Mouse (Mus musculus) layer of hippocampus, postnatal 10 days (tissue): Measurements from ENCODE around the gene B4galt2. TPM values are rescaled to one million over a fixed set of nuclear protein-coding genes. Genes with fewer than 3 reads are reported as not detected.
A peak's percentile ranks its signal among the peaks of the same experiment; 100 is the strongest.

Experiments
- DNase-seq, 2 experiments: peaks; one replicate each; pipeline ENCODE4 v3.0.0; 2021; ENCODE audit warnings: low spot score in 2 of 2
- total RNA-seq, 2 experiments: library from RNA; stranded (reverse); gene quantifications; 2 replicates each; pipeline ENCODE4 v1.2.3; 2021

B4galt2 gene
- total RNA-seq, 2 experiments from 2014 or later: 122 to 125 TPM

DNA sequence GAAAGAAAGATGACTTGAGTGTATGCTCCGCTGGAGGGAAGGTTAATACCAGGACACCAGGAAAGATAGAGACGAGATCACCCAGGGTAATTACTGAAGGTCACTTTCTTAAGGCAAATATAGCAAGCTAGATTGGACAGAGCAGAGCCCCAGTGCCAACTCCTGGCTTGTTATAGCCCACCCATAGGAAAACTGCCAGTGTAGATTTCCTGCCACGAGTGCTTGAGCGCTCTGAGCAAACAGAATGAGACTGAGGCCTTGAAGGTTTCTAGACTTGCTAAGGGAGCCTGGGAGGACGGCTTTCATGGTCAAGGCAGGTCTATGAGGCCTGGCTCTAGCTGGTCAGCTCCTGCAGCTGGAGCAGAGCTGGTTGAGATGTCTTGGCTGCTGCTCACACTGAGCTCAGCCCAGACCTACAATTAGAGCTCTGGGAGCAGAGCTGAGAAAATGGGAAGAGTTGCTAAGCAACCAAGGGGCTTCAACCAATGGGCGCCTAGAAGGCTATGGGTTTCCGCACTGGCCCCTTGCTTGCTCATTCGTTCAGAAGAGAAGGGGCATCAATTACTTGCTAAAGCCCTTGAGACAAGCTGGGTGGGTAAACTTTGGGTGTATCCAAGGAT is 25.7 kb upstream of the B4galt2 start:
- DNase-seq: no peak

DNA sequence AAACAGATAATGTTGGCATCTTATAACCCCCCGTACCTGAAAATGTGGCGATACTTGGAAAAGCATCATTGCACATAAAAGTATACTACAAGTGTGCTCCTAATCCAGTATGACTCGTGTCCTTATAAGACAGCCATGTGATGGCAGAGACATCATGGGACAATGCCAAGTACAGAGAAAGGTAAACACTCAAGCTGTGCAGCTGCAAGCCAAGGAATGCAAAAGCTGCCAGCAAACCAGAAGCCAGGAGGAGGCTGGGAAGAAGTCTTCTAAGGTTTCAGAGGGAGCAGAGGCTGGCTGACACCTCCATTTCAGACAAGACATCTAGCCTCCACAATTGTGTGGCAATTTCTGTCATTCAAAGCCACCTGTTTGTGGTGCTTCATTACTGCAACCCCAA is 22.9 kb upstream of the B4galt2 start:
- no peak for DNase-seq

DNA sequence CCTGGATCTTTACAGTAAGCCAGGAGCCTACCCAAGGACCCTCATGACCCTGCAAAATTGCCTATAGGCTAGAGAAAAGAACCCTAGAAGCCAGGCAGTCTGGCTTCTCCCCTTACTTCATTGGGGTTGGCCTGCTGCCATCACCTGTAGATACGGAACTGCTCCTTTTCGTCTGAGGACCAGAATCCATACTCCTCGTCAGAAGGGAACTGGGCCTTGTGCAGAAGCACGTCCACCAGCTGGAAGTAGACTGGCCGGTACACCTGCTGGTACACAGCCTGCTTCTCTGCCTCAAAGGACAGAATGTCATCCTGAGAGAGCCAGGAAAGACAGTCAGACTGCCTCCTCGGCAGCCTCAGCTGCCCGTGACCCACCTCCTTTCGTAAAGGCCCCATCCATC is 21.5 kb upstream of the B4galt2 start:
- no peak for DNase-seq

DNA sequence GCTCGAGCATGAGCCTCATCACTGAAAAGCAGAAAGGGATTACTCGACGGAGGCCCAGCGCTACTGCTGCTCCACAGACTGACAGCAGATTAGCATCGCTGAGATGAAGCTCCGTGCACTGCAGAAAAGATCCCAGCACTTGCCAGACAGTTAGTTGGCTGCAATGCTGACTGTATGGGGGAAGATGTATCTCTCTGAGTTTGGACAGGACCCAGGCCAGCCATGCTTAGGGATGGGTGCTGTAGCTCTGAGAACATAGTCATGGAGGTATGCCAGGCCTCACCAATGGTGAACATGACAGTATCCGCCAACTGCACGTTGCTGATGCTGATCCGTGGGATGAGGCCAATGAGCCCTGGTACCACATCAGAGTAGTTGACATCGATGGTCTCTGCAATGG is 20.8 kb upstream of the B4galt2 start:
- DNase-seq: no peak

DNA sequence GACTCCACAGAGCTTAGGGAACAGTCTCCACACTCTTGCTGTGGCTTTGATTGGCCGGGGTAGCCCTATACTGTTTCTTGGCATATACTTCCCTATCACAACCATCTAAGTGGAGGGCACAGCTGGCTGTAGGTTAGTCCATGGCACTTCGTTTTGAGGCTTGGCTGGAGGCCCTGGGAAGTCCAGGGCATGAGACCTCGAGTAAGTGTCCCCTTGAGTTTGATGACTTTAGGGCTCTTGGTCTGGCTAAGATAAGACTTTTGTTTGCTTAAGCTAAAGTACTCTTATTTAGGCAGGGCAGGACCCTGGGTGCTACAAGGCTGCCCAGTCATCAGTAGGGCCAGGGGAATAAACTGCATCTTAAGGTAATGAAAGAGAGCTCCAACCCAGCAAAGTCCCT is 14.8 kb upstream of the B4galt2 start:
- DNase-seq: no peak

DNA sequence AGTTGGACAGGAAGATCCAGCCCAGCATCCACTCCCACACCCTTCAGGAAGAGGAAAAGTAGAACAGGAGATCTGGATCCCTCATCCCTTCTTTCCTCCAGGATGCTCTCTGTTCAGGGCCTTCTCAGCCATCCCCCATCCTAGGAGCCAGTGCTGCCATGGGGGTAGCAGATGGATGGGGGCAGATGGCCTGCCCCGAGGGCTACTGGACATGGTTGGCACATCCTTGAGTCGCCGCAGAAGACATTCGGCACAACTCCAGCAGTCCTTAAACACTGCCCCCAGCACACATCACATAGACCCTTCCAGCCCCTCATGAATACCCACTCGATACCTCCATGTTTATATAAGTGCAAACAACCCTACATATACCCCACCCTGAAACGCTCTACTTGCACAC is 12.7 kb upstream of the B4galt2 start:
- no peak for DNase-seq

DNA sequence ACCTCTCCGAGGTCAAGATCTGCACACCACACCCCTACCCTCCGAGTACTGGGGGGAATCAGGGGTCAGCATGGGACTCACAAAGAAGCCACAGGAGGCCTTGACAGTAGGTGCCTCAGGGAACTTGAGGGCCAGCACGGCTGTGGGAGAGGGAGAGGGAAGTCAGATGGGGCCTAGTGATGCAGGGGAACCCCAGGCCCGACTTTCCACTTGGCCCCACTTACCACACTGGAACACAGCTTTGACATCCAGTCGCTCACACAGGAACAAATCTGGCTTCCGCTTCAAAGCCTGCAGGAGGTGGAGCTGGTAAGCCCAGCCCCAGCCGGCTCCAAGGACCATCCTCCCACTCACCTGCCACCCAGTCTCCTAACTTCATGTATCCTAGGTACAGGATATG is 12.1 kb upstream of the B4galt2 start:
- DNase-seq: no peak

DNA sequence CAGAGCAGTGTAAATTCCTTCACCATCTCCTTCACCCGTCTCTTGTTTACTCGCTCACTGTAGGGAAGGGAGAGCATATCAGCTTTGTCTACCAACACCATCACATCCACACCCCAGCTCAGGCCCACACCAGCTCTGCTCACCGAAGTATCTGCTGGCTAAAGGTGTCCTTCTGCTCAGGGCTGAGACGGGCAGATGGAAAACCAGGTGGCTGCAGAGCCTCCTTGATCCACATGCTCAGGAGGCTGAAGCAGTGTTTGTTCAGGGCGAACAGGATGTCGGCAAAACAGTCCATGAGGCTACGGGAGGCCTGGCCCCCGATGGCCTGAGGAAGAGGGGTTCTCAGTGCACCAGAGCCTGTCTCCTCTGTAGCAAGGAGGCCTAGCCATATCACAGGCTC is 11.3 kb upstream of the B4galt2 start:
- DNase-seq: no peak

DNA sequence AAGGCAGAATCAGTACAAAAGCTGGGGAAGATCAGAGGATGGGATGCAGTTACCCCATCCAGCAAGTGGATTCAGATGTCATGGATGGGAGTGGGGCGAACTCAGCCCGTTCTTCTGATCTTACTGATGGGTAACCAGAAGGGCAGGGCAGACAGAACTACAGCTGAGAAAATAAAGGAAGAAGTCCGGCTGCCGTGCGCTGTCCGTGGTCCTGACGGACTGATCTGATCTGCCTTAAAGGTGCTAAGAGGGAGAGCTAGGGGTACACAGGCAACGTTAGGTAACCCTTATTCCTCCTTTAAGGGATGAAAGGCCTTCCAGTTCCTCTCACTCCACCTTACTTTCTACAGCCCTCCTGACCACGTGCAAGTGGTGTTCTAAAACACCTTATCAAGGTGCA is 10.1 kb upstream of the B4galt2 start:
- DNase-seq: no peak

DNA sequence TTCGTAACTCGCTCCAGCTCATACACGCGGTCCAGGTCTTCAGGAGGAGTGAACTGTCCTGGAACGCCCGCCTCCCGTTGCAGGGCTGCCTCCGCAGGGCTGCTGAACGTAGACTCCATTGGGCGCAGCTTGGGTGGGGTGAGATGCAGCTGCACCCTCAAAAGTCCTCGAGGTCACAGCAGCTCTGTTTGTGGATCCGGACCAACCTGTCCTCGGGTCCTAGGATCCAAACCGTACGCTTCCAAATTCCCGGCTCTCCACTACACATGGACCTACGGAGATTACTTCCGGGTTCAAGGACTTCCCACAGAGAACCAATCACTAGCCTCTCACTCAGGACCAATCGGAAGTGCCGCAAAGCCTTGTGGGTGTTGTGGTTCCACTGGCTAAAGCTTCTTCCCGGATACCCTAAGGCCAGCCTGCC is 8.5 kb upstream of the B4galt2 start, which contains the start of gene Dph2:
TSS of gene Dph2 (minus strand) at position 295 of the 424 bp plus-strand sequence.
- DNase-seq: peak; percentile 66 to 75

DNA sequence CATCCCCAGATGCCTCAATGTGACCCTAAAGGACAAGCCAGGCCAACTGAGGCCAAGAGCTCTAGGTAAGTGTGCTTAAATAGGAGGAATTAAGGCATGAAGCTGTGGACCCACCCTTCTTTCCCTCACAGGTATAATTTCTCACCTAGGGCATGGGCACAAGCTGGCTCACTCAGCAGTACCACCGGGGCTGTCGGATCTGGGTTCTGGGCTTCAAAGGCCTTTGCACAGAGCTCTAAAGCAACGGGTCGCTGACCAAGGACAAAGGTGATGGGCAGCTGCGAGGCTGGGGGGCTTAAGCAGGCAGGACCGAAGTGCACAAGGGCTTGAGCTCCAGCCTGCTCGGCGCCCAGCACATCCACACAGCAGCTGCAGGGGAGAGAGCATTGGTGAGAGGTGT is 7.5 kb upstream of the B4galt2 start:
- DNase-seq: no peak

DNA sequence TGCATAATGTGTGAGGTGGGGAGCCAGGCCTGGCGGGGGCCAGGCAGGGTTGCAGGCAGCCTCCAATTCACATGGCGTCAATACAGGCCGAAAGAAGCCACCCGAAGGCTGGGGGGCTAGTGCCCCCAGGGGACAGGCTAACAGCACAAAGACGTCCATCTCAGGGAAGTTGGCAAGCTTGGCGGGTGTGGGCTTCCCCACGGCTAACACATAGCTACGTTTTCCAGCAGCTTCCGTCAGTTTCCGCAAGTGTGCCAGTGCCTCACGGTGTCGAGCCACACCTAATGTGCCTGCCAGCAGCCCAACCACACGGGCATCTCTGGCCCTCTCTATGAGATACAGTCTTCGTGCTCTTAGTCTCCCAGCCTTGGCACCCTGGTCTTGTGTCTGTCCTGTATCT is 6.7 kb upstream of the B4galt2 start:
- DNase-seq: no peak

DNA sequence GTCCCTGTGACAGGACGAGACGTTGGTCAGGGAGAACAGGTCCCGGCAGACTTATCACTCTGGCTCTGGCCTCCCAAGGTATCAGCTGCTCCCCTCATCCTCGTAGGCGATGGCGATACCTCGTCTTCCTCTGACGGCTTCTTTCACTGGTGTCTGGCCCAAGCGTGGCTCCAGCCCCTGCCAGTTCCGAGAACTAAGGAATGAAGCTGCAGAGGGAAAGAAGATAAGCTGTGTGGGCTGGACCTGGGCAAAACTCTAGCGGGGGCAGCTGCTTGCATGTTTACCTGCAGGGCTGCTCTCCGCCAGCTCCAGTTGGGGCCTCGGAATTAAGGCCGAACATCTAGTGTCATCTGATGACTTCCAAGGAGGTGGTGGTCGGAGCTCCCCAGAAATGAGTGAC is 6.2 kb upstream of the B4galt2 start:
- DNase-seq: no peak

DNA sequence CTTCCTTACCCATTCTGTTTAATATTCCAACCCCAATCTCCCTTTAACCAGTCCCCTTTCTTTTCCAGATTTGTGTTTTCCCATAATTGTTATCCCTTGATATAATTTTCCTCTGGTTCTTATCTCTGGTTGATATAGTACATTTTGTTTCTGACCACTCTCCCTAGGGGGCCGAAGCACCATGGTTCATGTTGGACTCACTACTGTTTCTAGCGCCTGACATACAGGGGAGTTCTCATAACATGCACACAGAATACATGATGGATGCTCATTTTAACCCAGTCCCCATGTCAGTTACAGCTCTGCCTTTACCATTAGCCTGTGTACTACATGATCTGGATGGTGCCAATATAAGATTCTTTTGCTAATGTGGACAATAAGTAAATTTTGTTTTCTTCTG is 4.6 kb upstream of the B4galt2 start:
- DNase-seq: no peak

DNA sequence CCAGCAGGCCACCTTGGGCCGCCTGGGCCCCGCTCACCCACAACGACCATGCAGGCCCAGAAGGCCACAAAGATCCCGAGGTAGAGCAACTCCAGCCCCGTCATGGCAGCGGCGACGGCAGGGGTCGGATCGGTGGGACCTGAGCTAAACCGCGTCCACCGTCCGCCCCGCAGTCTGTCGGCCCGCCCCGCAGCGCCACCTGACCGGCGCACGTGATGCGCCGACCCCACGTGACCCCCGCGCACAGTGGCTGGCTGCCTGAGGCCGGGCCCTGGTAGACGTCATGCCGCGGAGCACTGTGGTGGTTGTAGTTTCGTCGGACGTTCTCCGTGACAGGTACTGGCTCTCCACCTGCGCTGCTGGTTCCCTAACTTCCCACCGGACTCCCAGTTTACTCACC is 3.8 kb upstream of the B4galt2 start, which contains the start of gene Atp6v0b:
TSS of gene Atp6v0b (minus strand) at position 201 of the 400 bp plus-strand sequence.
- DNase-seq: peak; percentile 94 to 97

DNA sequence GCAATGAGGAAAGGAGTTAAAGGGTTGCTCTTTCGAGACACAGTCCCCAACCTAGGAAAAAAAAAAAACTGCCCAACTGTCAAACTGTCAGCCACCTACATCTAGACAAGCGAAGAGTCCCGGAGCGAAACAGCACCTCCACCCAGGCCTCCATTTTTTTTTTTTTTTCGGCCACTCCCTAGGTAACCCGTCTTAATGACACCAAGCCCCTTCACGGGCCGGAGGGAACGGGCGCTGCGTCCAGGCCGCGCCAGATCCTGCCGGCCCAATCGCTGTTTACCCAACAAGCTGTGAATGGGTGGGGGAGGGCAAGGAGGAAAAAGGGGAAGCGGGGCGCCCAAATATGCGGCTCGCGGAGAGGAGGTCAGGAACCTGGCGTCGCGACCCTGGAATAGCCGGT is 3.4 kb upstream of the B4galt2 start:
- DNase-seq: no peak

DNA sequence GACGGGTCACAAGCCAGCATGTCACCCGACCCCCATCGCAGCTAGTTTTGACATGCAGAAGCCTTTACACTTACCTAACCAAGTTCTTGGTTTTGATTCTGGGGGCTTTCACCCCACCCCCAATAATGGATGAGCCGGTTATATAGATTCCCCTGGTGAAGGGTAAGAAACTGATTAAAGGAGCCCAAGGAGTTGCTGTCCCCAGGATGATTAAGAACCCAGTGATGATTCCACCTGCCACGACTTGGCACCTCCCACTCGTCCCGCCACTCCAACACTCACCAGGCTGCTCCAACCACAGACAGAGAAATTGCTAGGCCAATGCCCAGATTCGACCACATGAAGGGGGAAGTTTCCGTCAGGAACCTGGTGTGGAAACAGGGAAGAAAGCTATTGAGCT is 2.7 kb upstream of the B4galt2 start:
- no peak for DNase-seq

DNA sequence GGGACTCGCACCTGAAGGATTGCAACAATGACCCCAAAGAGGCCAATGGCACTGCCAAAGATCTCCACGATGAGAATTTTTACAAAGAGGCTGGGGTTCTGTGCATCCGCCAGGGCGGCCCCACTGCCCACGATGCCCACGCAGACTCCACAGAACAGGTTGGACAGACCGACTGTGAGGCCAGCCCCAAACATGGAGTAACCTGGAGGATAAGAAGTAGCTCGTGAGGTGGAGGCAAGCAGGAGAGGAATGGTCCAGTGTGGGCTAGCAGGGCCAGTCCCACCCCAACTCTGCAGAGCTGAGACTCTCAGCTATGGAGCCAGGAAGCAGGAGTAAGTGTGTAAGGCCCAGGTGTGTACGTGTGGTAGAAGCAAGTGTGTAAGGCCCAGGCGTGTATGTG is 1.8 kb upstream of the B4galt2 start:
- no peak for DNase-seq

DNA sequence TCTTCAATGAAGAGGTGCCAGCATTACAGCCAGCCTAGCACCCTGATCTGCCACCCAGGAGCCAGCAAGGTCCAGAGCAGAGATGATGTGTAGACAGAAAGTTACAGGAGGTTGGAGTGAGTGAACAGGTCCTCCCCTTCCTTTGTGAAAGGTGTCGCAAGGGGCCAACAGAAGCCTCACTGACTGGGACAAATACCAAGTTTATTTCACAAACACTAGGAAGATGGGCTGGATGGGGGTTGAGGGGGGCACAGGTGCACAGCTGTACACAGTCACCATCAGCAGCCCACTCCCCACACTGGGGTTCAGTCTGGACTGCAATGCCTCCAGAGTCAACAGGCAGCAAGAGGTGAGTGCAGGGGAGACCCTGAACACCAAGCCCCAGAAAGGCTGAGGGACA is 859 bp upstream of the B4galt2 start:
- no peak for DNase-seq

DNA sequence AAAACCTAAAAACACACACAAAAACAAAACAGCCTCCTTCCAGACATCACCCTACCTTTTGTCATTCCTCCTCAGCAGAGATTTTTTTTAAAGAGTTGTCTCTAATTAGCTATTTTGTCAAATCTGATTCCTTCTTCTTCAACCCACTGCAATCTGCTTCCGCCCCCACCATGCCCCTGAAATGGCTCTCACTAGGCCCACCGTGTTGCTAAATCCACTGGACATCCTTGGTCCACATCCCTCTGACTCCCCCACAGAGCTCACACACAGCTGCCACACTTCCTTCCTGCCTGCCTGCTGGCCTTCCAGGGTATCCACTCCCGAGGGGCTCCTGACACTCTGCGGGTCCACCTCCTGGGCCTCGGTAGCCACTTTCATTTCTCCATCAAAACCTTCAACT is 4.6 kb downstream of the B4galt2 start:
- no peak for DNase-seq

DNA sequence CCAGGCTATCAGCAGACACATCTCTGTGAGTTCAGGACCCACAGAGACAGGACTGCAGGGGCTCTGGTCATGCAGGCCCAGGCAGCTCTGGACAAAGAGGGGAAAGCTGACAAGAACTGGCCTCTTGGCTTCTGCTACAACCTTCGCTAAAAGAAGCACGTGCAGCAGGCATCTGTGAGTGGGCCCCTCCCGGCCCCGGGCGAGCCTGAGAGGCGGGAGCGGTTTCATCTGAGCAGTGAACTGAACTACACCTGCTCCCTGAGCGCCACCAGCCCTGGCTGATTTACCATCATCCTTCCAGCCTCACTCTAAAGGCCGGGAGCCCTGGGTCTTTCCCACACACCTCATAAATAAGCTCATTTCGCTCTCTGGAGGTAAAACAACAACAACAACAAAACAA is 5.0 kb downstream of the B4galt2 start:
- DNase-seq: no peak

DNA sequence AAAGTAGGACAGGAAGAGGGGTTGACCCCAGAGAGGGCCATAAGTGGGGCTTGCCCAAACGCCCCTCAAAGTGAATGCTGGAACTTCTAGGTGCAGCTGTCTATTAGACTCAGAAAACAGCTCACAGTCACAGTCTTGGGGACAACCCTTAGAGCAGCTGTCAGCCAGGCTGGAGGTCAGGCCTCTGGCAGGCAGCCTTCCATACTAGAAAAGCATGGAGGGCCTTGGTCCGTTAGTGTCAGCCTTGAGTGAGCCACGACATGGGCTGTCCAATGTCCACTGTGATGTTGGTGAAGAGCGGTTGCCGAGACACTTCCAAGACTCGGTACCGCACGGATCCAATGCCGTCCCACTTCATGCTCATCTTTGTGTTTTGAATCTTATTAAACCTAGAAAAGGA is 9.7 kb downstream of the B4galt2 start:
- DNase-seq: no peak

DNA sequence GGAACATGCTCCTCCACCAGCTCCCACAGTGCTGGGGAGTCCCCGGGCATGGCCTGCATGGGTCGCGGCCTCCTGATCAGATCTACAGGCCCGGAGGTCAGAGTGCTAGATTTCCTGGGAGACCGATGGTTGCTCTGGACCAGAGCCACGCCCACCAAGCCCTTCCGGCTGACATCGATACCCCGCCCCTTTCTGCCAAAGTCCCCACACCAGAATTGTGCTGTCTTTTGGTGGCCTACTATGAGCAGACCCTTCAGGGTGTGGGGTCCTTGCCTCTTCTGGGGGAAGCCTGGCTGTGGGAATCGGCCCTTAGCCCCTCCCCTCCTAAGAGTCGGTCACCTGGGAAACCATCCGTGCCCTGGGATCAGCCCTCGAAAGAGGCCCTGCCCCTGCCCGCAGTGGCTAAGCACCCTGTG is 10.8 kb downstream of the B4galt2 start, which contains the start of gene Ccdc24:
TSS of gene Ccdc24 (minus strand) at position 87 of the 416 bp plus-strand sequence.
- no peak for DNase-seq

DNA sequence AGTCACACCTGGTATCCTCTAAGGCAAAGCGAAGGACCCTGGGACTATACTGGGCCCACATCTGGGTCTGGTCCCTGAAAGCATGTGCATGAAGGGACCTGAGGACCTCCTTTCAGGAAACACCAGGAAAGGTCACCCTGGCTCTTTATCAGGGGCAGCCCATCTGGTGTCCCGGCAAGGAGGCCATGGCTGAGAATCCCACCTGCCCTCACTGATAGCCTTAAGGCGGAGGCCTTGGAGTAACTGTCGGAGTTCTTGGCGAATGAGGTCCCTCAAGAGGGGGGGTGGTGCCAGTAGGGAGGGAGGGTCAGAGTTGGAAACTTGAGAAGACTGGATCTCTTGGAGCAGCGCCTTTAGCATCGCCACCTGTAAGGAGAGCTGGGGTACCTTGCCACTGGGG is 11.5 kb downstream of the B4galt2 start:
- no peak for DNase-seq
